Mouse (Mus musculus) limb, embryonic 15.5 days (tissue): ENCODE results near the gene Cyp26c1. TPM values are rescaled to one million over a fixed set of nuclear protein-coding genes. Genes with fewer than 3 reads are reported as not detected.

Source experiments
- ATAC-seq: fragments of 200-750 bp; cut with Nextera tagmentation; 2 replicates; pipeline ENCODE4 v1.8.0; 2017; ENCODE audit warnings: low read depth, moderate TSS enrichment; ENCODE audit not compliant: insufficient number of reproducible peaks, low FRiP score, low TSS enrichment
- H3K27ac ChIP-seq: fragments of 300-500 bp; sonication (generic); 2 replicates; pipeline ENCODE4 v1.5.1; 2015; ENCODE audit warnings: moderate library complexity, mild to moderate bottlenecking, inconsistent platforms
- H3K27me3 ChIP-seq: fragments of 300-500 bp; sonication (generic); 2 replicates; pipeline ENCODE4 v1.6.1; 2015; ENCODE audit warnings: inconsistent platforms
- H3K36me3 ChIP-seq: fragments of 300-500 bp; sonication (generic); 2 replicates; pipeline ENCODE4 v1.6.1; 2015; ENCODE audit warnings: inconsistent platforms
- H3K4me1 ChIP-seq: fragments of 300-500 bp; sonication (generic); 2 replicates; pipeline ENCODE4 v1.6.1; 2015; ENCODE audit warnings: inconsistent platforms
- H3K4me2 ChIP-seq: fragments of 300-500 bp; sonication (generic); 2 replicates; pipeline ENCODE4 v1.6.1; 2015; ENCODE audit warnings: mild to moderate bottlenecking, inconsistent platforms
- H3K4me3 ChIP-seq: fragments of 300-500 bp; sonication (generic); 2 replicates; pipeline ENCODE4 v1.5.1; 2015; ENCODE audit warnings: mild to moderate bottlenecking, inconsistent platforms
- H3K9ac ChIP-seq: fragments of 300-500 bp; sonication (generic); 2 replicates; pipeline ENCODE4 v1.6.1; 2015; ENCODE audit warnings: inconsistent platforms
- H3K9me3 ChIP-seq: fragments of 300-500 bp; sonication (generic); 2 replicates; pipeline ENCODE4 v1.6.1; 2016; ENCODE audit warnings: inconsistent platforms
- WGBS: fragments of 180-500 bp; shearing (Covaris S2); methylation state at CpG from one replicate; pipeline ENCODE4 v1.1.7; 2015; 5-methylcytosine and 5-hydroxymethylcytosine counted together
- polyA plus RNA-seq: library from polyadenylated mRNA; unstranded; fragments of >200 nt; fragmentation: Nextera tagmentation; extraction: Ambion mirVana; gene quantifications from 2 replicates; pipeline ENCODE4 v1.2.1, GENCODE M21; 2015

The Cyp26c1 gene
- polyA plus RNA-seq, 1 experiment from 2014 or later, result not detected

GRCm38 (mm10) chr19:37703902-37704509, 18.6 kb downstream of the Cyp26c1 start:
- 3% methylated on average over 3 of the region's 3 CpGs for WGBS

DNA sequence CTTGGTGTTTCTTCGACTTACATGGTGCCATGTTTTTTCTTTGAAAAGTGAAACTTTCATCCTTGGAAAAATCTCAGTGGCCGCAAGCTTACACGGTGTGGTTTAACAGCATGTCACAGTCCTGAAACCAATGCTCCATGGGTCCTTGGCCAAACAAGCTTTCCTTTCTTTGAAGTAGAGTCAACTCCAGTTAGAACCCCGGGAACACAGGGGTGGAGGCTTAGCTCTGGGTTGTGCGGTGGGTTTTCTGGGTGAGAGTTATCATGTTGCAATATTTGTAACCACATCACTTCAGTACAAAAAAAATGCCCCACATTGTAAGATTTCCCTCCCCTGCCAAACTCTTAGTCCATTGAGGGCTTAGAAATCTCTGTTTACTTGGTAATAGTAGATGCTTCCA, 20.3 kb downstream of the Cyp26c1 start:
- Histone ChIP-seq H3K9me3 (no peaks in the 10 kb centered on the region), H3K36me3 (no peaks in the 10 kb centered on the region), H3K4me1 (no peaks in the 10 kb centered on the region), H3K27me3 (peaks cover 30% of the 10 kb centered on the region), H3K4me3 (no peak overlapping the region), H3K9ac (no peak overlapping the region), H3K27ac (no peak overlapping the region), H3K4me2 (no peak overlapping the region)
- 75% methylated on average over 5 of the region's 5 CpGs for WGBS
- no peak for ATAC-seq

More at GRCm38 (mm10) chr19:37703902-37704509, 18.6 kb downstream of the Cyp26c1 start:
- no peak for ATAC-seq
- no peak overlapping the region for H3K27ac ChIP-seq
- H3K9me3 ChIP-seq, result no peaks in the 10 kb centered on the region
- no peak overlapping the region for H3K4me3 ChIP-seq
- H3K27me3 ChIP-seq, result peaks cover 47% of the 10 kb centered on the region
- no peak overlapping the region for H3K4me2 ChIP-seq
- no peak overlapping the region for H3K9ac ChIP-seq
- H3K36me3 ChIP-seq, result no peaks in the 10 kb centered on the region
- H3K4me1 ChIP-seq, result peaks cover 2% of the 10 kb centered on the region

DNA sequence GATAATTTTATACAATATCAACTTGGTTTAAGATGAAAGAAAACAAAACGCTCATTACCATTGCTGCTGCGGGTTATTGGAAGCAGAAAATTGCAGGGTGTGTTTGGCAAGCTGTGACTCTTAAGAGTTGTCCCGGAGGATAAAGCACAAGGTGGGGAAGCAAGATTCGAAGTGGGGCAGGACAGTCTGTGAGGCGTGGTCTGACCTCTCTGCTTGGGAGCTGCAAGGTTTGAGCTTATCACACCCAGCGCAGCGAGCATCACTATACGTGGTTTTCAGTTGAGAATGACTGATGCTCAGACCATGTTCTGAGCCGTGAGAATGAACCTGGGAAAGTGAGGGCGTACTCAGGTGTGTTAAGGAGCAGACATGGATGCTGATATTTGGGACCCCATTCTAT, 29.3 kb downstream of the Cyp26c1 start:
- H3K4me2 ChIP-seq, result no peak overlapping the region
- H3K27ac ChIP-seq, result no peak overlapping the region
- no peak overlapping the region for H3K9ac ChIP-seq
- H3K4me1 ChIP-seq, result peaks cover 7% of the 10 kb centered on the region; the same call in 1 of the 2 replicates
- no peaks in the 10 kb centered on the region for H3K36me3 ChIP-seq
- H3K27me3 ChIP-seq, result no peaks in the 10 kb centered on the region
- ATAC-seq, result no peak
- WGBS, result 64% methylated on average over 10 of the region's 10 CpGs
- H3K4me3 ChIP-seq, result no peak overlapping the region
- no peaks in the 10 kb centered on the region for H3K9me3 ChIP-seq

GRCm38 (mm10) chr19:37715980-37716379, 30.6 kb downstream of the Cyp26c1 start:
- Histone ChIP-seq H3K27ac (no peak overlapping the region), H3K4me2 (no peak overlapping the region), H3K4me1 (peaks cover 7% of the 10 kb centered on the region; the same call in 1 of the 2 replicates), H3K4me3 (no peak overlapping the region), H3K9me3 (no peaks in the 10 kb centered on the region), H3K36me3 (no peaks in the 10 kb centered on the region), H3K9ac (no peak overlapping the region), H3K27me3 (no peaks in the 10 kb centered on the region)
- WGBS, result 76% methylated on average over 1 of the region's 1 CpGs
- no peak for ATAC-seq

DNA sequence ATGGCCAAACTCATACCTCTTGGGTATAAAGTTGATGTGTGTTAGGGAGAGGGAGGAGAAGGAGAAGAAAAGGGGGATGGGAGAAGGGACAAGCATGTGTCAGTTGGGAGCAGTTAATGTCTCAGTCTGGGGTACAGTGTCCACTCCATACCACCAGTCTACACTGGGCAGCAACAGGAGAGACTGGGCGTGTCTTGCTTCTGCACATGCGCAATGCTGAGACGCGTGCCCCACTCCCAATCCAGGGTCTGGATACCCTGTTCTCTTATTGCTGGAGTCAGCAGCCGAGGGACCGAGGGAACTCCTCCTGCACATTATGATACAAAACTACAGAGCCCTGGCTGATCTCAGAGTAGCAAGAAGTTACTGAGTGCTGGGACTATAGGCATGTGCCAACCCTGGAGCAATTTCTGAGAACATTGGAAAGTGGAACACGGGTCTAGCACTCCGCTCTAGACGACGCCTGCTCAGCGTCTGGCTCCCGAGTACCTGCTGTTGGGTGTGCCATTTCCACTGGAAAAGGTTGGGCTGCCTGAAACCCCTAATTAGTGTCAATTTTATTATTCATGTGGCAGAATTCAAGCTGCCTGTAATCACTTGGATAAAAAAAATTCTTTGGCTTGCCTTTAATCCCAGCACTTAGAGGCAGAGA, 31.3 kb downstream of the Cyp26c1 start:
- Histone ChIP-seq H3K4me2 (no peak overlapping the region), H3K36me3 (no peaks in the 10 kb centered on the region), H3K4me1 (peaks cover 7% of the 10 kb centered on the region; the same call in 1 of the 2 replicates), H3K9ac (no peak overlapping the region), H3K9me3 (no peaks in the 10 kb centered on the region), H3K4me3 (no peak overlapping the region), H3K27me3 (no peaks in the 10 kb centered on the region), H3K27ac (no peak overlapping the region)
- ATAC-seq, result no peak
- 59% methylated on average over 12 of the region's 12 CpGs for WGBS

- ATAC-seq, result no peak
- Histone ChIP-seq H3K4me1 (peaks cover 7% of the 10 kb centered on the region; the same call in 1 of the 2 replicates), H3K36me3 (no peaks in the 10 kb centered on the region), H3K9ac (no peak overlapping the region), H3K4me3 (no peak overlapping the region), H3K27me3 (no peaks in the 10 kb centered on the region), H3K4me2 (no peak overlapping the region), H3K27ac (no peak overlapping the region), H3K9me3 (no peaks in the 10 kb centered on the region)
- 34% methylated on average over 1 of the region's 1 CpGs for WGBS
These were observed 33.8 kb downstream of the Cyp26c1 start for GRCm38 (mm10) chr19:37719166-37719565.

GRCm38 (mm10) chr19:37724591-37724990, 39.2 kb downstream of the Cyp26c1 start:
- no peak overlapping the region for H3K9ac ChIP-seq
- H3K36me3 ChIP-seq, result no peaks in the 10 kb centered on the region
- H3K4me2 ChIP-seq, result no peak overlapping the region
- no peak overlapping the region for H3K4me3 ChIP-seq
- ATAC-seq, result no peak
- H3K9me3 ChIP-seq, result no peaks in the 10 kb centered on the region
- WGBS, result 97% methylated on average over 5 of the region's 5 CpGs
- H3K27me3 ChIP-seq, result no peaks in the 10 kb centered on the region
- H3K27ac ChIP-seq, result no peak overlapping the region
- H3K4me1 ChIP-seq, result no peaks in the 10 kb centered on the region

- no peaks in the 10 kb centered on the region for H3K27me3 ChIP-seq
- no peak overlapping the region for H3K4me2 ChIP-seq
- no peak overlapping the region for H3K4me3 ChIP-seq
- H3K27ac ChIP-seq, result no peak overlapping the region
- H3K36me3 ChIP-seq, result no peaks in the 10 kb centered on the region
- WGBS, result 90% methylated on average over 7 of the region's 7 CpGs
- no peaks in the 10 kb centered on the region for H3K9me3 ChIP-seq
- H3K9ac ChIP-seq, result no peak overlapping the region
- no peaks in the 10 kb centered on the region for H3K4me1 ChIP-seq
- no peak for ATAC-seq
These were observed 41.2 kb downstream of the Cyp26c1 start for GRCm38 (mm10) chr19:37726585-37726984.

DNA sequence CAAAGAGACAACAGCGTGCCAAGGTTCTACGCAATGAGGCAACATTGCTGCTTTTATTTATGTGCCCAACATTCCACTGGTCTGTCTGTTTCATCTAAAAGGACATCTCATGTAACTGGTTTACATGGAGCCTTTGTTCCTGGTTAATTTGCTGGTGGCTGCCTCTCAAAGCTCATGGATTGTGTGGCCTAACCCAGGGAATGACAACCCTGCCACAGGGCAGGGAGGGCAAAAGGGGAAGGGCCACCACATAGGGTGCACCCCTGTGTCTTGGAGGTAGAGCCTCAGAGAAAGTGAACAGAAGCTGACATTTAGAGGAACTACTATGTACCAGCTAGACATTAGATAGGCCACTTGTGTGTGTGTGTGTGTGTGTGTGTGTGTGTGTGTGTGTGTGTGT, 42.0 kb downstream of the Cyp26c1 start:
- no peaks in the 10 kb centered on the region for H3K36me3 ChIP-seq
- H3K27ac ChIP-seq, result no peak overlapping the region
- 82% methylated on average over 2 of the region's 2 CpGs for WGBS
- no peak overlapping the region for H3K4me2 ChIP-seq
- no peaks in the 10 kb centered on the region for H3K4me1 ChIP-seq
- H3K4me3 ChIP-seq, result no peak overlapping the region
- no peak for ATAC-seq
- no peaks in the 10 kb centered on the region for H3K9me3 ChIP-seq
- no peaks in the 10 kb centered on the region for H3K27me3 ChIP-seq
- no peak overlapping the region for H3K9ac ChIP-seq

DNA sequence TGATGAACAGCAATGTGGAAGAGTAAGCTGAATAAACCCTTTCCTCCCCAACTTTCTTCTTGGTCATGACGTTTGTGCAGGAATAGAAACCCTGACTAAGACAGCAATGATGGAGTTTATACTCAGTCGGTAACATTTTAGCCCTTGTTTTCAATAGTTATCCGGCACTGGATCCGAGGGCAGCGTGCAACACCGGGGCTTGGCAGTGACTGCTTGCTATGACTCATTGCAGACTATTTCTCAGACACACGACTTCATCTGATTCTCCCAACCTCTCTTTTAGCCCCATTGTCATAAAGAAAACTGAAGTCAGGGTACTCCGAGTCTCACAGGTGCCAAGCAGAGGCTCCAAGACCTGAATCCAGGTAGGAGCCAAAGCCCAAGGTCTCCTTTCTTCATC, 50.0 kb downstream of the Cyp26c1 start:
- Histone ChIP-seq H3K4me2 (no peak overlapping the region), H3K27ac (no peak overlapping the region), H3K9me3 (no peaks in the 10 kb centered on the region), H3K36me3 (no peaks in the 10 kb centered on the region), H3K27me3 (no peaks in the 10 kb centered on the region), H3K4me3 (no peak overlapping the region), H3K4me1 (0 out of 2 replicates have a peak, but pooled peaks cover 2% of the 10 kb centered on the region), H3K9ac (no peak overlapping the region)
- no peak for ATAC-seq
- 87% methylated on average over 8 of the region's 8 CpGs for WGBS

DNA sequence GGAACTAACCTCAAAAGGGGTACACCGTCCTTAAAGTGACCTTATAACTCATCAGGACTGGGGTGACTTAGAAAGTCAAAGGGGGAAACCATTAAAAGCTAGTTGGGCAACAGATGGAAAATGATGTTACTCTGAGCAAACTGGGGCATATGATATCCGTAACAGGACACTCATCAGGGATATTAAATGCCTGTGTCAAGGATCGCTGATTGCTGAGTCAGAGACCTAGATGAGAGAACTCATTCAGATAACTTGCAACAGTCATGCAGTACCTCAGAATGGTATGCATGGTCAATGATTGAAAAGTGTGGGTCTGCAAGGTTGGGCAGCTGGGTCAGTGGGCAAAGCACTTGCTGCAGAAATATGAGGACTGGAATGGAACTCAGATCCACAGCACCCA, 53.2 kb downstream of the Cyp26c1 start:
- ATAC-seq, result no peak
- no peaks in the 10 kb centered on the region for H3K36me3 ChIP-seq

GRCm38 (mm10) chr19:37740043-37740442, 54.7 kb downstream of the Cyp26c1 start:
- WGBS, result 49% methylated on average over 7 of the region's 7 CpGs
- no peak overlapping the region for H3K4me3 ChIP-seq
- H3K27me3 ChIP-seq, result no peaks in the 10 kb centered on the region
- ATAC-seq, result no peak
- H3K27ac ChIP-seq, result no peak overlapping the region
- H3K4me1 ChIP-seq, result 0 out of 2 replicates have a peak, but pooled peaks cover 2% of the 10 kb centered on the region
- H3K9me3 ChIP-seq, result no peaks in the 10 kb centered on the region
- H3K9ac ChIP-seq, result no peak overlapping the region
- no peak overlapping the region for H3K4me2 ChIP-seq
- H3K36me3 ChIP-seq, result no peaks in the 10 kb centered on the region

More for the DNA sequence above, 53.2 kb downstream of the Cyp26c1 start:
- H3K27ac ChIP-seq, result no peak overlapping the region
- H3K9me3 ChIP-seq, result no peaks in the 10 kb centered on the region
- no peaks in the 10 kb centered on the region for H3K27me3 ChIP-seq
- H3K4me3 ChIP-seq, result no peak overlapping the region
- no peak overlapping the region for H3K4me2 ChIP-seq
- H3K9ac ChIP-seq, result no peak overlapping the region
- 85% methylated on average over 3 of the region's 3 CpGs for WGBS
- 0 out of 2 replicates have a peak, but pooled peaks cover 2% of the 10 kb centered on the region for H3K4me1 ChIP-seq
